Mouse (Mus musculus): ENCODE measurements at regions not wholly inside any gene's neighbourhood (a gene's known extent, or its start where the extent isn't known, plus 50 kb on each side); places are given as distances from the start of the nearest gene placed in this dataset.

DNA sequence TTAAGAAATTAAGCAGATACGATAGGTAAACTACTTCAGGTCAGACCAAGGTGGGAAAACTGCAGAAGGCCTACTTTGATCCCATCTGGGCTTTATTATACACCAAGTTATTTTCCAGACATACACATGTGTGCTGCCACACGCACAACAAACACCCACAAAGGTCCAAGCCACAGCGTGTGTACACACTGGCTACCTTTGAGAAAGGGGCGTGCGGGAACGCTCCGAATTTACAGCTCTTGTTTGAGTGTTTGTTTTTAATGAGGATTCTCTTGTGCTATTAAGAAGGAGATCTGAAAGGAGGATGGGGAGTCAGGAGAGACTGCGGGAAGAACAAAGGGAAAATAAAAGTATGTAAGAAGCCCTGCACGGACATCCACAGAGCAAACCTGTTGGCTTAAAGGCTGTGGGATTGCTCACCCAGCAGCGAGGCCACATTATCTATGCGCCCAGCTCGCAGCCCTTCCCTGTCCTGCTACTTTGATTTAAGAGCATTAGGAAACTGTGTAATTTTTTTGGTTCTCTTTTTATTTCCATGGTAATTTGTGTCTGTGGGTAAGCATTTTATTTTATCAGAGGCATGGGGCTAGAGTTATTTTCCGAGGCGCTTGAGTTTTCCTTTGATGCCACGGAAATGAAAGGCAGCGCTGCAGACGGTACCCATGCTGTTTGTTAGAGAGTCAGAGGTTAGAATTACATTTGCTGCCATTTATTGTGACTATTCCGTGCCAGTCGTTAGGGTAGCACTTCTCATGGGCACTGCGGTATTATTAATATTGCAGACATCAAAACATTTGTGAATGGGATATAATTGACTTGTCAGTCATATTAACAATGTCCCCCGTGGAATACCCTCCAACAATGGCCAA, 272.4 kb downstream of the Nr2f2 start:
- TF ChIP-seq GATA1 (IDR thresholded peaks at IDR 0.05; ENCODE audit: low read length) (no peak), TAL1 (IDR thresholded peaks at IDR 0.05; ENCODE audit: low read length) (no peak)

Data from erythroblast, embryonic 14.5 days (primary cell).